Mouse (Mus musculus) adrenal gland, postnatal 4 days (tissue): ENCODE results near the gene Tanc1. TPM values are rescaled to one million over a fixed set of nuclear protein-coding genes. Genes with fewer than 3 reads are reported as not detected.

ENCODE experiments used
- DNase-seq, 2 experiments: peaks; one replicate each; pipeline ENCODE4 v3.0.0; 2021 to 2022; ENCODE audit warnings: low spot score in 2 of 2, mixed read lengths in 2 of 2
- total RNA-seq, 2 experiments: library from RNA; stranded (reverse); gene quantifications; 2 replicates each; pipeline ENCODE4 v1.2.3; 2021

Gene Tanc1
- total RNA-seq, 2 experiments from 2014 or later: 19.9 to 30.8 TPM

- DNase-seq: peak in 1 of 2 experiments; percentile 11
Measured at GRCm38 (mm10) chr2:59612733-59613473, 1.1 kb downstream of the Tanc1 start.

- no peak for DNase-seq
Measured at GRCm38 (mm10) chr2:59613474-59614019, 1.7 kb downstream of the Tanc1 start.

- no peak for DNase-seq
Measured at GRCm38 (mm10) chr2:59616890-59617289, 5.0 kb downstream of the Tanc1 start.

GRCm38 (mm10) chr2:59618996-59619395 is 7.2 kb downstream of the Tanc1 start:
- DNase-seq: no peak

- DNase-seq: no peak
Measured at GRCm38 (mm10) chr2:59620601-59621000, 8.8 kb downstream of the Tanc1 start.

- DNase-seq: no peak
Measured at GRCm38 (mm10) chr2:59622514-59623139, 10.8 kb downstream of the Tanc1 start.

GRCm38 (mm10) chr2:59623858-59624257 is 12.0 kb downstream of the Tanc1 start:
- no peak for DNase-seq

- no peak for DNase-seq
Measured at GRCm38 (mm10) chr2:59625416-59625815, 13.6 kb downstream of the Tanc1 start.

- DNase-seq: no peak
Measured at GRCm38 (mm10) chr2:59625927-59626326, 14.1 kb downstream of the Tanc1 start.

GRCm38 (mm10) chr2:59626422-59626821 is 14.6 kb downstream of the Tanc1 start:
- DNase-seq: no peak

GRCm38 (mm10) chr2:59627502-59627901 is 15.7 kb downstream of the Tanc1 start:
- DNase-seq: no peak

GRCm38 (mm10) chr2:59628057-59628901 is 16.4 kb downstream of the Tanc1 start:
- no peak for DNase-seq

- DNase-seq: no peak
Measured at GRCm38 (mm10) chr2:59629829-59630228, 18.0 kb downstream of the Tanc1 start.

- no peak for DNase-seq
Measured at GRCm38 (mm10) chr2:59631406-59631805, 19.6 kb downstream of the Tanc1 start.

- no peak for DNase-seq
Measured at GRCm38 (mm10) chr2:59633761-59634430, 22.1 kb downstream of the Tanc1 start.

- DNase-seq: no peak
Measured at GRCm38 (mm10) chr2:59637040-59637785, 25.4 kb downstream of the Tanc1 start.

GRCm38 (mm10) chr2:59642722-59643121 is 30.9 kb downstream of the Tanc1 start:
- no peak for DNase-seq

GRCm38 (mm10) chr2:59644816-59645215 is 33.0 kb downstream of the Tanc1 start:
- no peak for DNase-seq

- no peak for DNase-seq
Measured at GRCm38 (mm10) chr2:59645515-59645914, 33.7 kb downstream of the Tanc1 start.

GRCm38 (mm10) chr2:59646740-59647390 is 35.0 kb downstream of the Tanc1 start:
- DNase-seq: no peak
